Mouse (Mus musculus) G1E (cell line): ENCODE data around the gene Vps26b.

Source experiments
- CTCF ChIP-seq: IDR thresholded peaks from 2 replicates; pipeline ENCODE4 v1.5.1; 2012; ENCODE audit warnings: low read depth, low read length, inconsistent platforms, mixed read lengths
- GATA1 ChIP-seq: IDR thresholded peaks from 2 replicates; pipeline ENCODE4 v1.6.1; 2012; ENCODE audit warnings: borderline replicate concordance, low read length, inconsistent platforms, mixed read lengths
- GATA2 ChIP-seq: IDR thresholded peaks from 2 replicates; pipeline ENCODE4 v1.6.1; 2012; ENCODE audit warnings: low read depth, low read length, inconsistent platforms, borderline replicate concordance

DNA sequence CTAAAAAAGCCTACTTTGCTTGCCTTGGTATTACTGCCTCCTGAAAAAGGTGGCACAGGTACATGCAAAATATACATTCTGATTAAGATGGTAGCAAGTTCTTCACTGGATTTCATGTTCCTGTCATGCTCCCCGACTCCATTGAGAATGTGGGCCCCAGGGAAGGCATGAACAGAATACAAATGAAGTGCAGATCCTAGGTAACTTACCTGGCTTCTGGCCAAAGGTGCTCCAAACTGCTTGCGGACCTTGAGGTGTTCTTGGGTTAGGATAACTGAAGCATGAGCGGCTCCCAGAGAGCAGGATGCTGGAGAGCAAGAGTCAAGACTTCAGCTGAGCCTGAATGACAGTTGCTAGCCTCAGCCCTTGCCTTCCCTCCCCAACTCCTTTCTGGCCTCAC is 51.1 kb downstream of the Vps26b start:
- TF ChIP-seq CTCF, result no peak
- no peak for TF ChIP-seq GATA1
- TF ChIP-seq GATA2, result no peak
